Comparison of ENCODE assay signal across 17 mouse cellular contexts in genomic region chr7:16591292-16591691, GRCm38 (mm10).
"Had no signal": no experiment of that assay in that cellular context is flagged by ENCODE, and none has a peak within 500 bp of the region (broad histone marks: within the 10 kb centered on the region; RNA-seq: fewer than 3 reads in every experiment).

No protein-coding gene starts in this region.

- H3K4me1 ChIP-seq: limb, embryonic 10.5 days had no signal

- H3K27me3 ChIP-seq: liver, embryonic 13.5 days; lung, embryonic 15.5 days; megakaryocyte, embryonic 14.5 days; midbrain, embryonic 15.5 days; neural tube, embryonic 13.5 days had no signal

- H3K4me3 ChIP-seq: left cerebral cortex, adult 2 months; limb, embryonic 10.5 days; liver, embryonic 13.5 days; lung, embryonic 15.5 days; megakaryocyte, embryonic 14.5 days; midbrain, embryonic 15.5 days; neural tube, embryonic 13.5 days had no signal

- H3K9me3 ChIP-seq: limb, embryonic 10.5 days; liver, embryonic 13.5 days; lung, embryonic 15.5 days; megakaryocyte, embryonic 14.5 days; midbrain, embryonic 15.5 days; neural tube, embryonic 13.5 days had no signal

- H3K4me2 ChIP-seq: liver, embryonic 13.5 days; lung, embryonic 15.5 days; midbrain, embryonic 11.5 days; midbrain, embryonic 15.5 days; neural tube, embryonic 13.5 days had no signal

- H3K36me3 ChIP-seq: liver, embryonic 13.5 days; midbrain, embryonic 15.5 days had no signal

- H3K9ac ChIP-seq: liver, embryonic 13.5 days; liver, postnatal 0 days; lung, embryonic 15.5 days; midbrain, embryonic 15.5 days; neural tube, embryonic 13.5 days had no signal

- DNase-seq: kidney, postnatal 10 days; liver, embryonic 13.5 days; liver, postnatal 0 days; lung, postnatal 14 days; retina, postnatal 1 day; right cerebral cortex, postnatal 4 days; spleen, adult 18-20 months; thymus, adult 18-20 months; thymus, postnatal 14 days had no signal

- ATAC-seq: liver, postnatal 0 days; midbrain, embryonic 15.5 days had no signal

- H3K27ac ChIP-seq: left cerebral cortex, adult 2 months; limb, embryonic 10.5 days; liver, embryonic 13.5 days; lung, embryonic 15.5 days; macrophage; midbrain, embryonic 15.5 days; neural tube, embryonic 13.5 days had no signal
